Mouse (Mus musculus): ENCODE measurements around the gene Fto.

Fto gene

DNA sequence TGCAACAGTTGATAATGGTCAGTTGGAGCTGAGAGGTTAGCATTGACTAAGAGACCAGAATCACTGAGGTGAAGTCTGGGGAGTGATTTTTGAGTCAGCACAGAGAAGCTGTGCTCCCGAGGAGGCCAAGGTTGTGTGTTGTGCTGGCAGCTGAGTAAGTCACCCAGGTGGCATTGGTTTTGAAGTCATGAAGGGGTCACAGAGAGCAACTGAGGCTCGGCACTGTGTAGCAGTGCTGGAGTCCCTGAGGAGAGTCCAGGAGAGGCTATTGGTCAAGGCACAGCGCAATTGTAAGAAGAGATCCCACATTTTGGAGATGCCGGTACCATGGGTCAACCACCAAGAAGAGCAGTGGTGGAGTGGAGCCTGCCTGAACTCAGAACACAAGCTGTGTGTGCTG, 11.6 kb downstream of the Fto start:
- DNase-seq, result no peak

DNA sequence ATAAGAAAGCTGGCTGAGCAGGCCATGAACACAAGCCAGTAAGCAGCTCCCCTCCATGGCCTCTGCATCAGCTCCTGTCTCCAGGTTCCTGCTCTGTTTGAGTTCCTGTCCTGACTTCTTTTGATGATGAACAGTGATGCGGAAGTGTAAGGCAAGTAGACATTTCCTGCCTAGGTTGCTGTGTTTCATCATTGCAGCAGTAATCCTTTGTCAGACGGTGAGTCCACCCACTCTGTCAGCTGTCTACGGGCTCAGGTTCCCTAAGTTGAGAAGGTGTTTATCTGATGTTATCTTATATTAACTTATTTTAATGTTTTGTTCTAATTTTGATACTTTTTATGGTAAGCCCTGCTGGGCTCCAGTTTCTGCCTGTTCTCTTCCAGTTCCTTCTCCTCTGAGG, 12.7 kb downstream of the Fto start:
- DNase-seq, result no peak

DNA sequence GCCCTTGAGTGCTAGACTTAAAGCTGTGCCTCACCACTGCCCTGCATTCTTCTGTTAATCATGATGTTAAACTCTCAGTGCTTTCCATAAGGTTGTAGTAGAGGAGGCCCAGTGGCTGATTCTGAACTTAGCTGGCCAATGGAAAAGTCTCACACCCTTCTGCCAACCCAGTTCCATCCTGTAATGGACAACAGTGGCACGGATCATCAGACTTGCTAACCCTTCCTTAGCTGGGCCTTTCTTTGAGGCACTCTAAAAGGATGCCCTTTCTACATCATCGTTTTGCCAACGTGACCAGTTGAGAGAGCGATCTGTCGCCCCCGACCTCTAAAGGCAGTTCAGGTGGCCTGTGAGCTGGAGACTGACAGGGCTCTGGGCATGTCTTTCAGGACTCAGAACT, 13.6 kb downstream of the Fto start:
- no peak for DNase-seq

DNA sequence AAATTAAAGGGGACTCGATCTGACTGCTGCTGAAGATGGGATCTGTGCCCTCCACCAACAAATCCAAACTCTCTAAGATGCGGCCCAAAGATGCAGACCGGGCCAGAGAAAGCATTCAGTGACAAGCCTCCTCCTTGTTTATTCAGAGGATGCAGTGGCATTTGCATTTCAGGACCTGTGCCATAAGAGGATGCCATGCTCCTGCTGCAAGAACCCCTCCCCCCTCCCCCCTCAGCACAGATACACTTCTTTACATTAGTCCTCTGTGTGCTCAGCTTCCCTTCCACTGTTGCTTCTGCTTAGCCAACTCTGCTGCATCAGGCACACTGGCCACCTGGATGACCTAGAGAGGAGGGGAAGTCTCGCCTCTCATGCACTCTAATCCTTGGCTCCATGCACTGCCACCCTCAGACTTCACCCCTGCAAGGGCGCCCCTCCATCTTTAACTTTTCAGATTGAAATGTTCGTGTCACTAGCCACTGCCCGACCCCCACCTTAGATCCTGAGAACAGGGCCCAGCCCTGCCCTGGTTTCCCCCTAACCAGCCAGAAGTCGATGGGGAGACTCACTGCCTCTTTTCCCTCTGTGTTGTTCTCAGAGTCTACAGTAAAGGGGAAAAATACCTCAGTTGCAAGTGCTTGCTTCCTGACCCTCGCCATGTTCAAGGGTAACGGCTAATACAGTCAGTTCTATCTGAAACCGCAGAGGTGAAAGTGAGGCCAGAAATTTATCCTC, 14.3 kb downstream of the Fto start:
- DNase-seq, result no peak

DNA sequence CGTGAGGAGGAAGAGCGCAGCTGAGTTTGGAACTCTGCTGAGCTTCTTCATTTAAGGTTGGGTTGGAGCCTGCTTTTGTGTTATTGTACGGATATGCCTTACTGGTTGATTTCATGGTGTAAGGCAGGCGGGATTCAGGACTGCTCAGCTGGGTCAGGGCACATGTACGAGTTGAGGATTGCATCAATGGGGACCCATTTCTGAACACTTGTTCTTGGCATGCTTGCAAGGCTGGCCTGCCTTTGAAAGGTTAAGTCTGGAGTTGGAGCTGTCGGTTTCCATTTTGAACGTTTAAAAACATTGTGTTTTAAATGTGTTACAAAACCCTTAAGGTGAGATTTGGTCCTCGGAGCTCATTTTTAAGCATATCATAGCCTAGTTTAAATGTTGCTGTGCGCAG, 15.7 kb downstream of the Fto start:
- DNase-seq, result no peak

DNA sequence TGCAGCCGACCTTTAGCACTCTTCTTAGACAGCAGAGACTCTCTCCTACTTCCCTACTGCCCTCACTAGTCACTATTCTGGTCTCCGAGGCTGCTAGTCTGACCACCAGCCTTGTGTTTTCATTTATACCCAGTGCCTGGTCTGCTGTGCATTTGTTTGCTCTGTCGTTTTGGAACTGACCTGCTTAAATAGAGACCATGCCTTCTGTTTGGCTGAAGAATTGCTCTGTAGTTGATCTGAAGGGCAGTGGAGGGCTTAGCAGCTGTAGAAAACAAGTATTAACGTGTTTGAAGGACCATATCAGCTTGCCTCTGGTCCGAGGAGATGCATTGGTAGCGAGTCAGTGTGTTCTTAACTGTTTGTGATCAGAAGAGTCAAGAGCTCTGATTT, 16.1 kb downstream of the Fto start:
- DNase-seq, result no peak

DNA sequence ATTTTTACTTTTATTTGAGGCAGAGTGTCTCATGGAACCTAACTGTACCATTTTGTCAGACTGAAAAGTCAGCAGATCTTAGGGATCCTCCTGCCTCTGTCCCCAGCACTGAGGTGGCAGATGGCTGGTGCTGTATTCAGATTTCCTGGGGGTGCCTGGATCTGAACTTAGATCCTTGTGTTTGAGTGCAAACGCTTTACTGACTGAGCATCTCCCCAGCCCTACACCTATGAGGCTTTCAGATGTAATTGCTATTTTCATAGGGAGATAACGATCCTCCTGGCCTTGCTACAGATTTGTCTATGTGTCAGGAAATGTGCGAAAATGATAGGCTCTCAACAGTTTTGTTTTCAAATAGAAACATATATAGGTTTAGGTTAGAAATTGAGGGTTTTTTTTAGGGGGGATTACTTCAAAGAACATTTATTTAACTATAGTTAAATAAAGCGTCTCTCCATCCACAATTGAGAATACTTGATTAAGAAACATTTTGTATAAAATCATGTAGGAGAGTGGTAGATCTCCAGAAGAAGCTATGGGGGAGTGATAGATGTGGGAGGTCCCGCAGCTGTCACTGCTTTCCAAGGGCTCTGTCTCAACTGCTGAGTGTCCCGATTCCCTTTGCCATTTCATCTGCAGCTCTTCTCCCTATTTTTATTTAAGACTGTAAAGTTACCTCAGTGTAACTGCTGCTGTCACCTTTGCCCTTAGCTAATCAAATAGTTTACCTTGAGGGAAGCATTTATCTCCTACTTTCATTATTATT, 25.2 kb downstream of the Fto start:
- no peak for DNase-seq

DNA sequence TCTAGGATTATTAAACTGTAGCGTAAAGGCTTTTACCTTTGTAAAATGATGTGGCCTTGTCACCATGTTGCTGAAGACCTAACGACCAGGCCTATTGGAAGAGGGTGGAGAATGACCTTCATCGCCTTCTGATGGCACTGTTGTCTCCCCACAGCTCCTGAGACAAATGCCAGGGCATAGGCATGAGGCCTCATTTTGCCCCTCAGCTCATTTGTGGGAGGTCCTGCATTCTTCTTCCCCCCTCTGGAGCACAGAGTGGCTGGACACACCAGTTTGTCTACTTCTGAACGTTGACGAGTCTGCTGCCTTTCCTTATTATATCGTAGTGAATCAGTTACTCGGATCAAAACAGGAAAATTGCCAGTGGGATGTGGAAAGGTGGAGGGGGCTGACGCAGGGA, 26.3 kb downstream of the Fto start:
- no peak for DNase-seq

DNA sequence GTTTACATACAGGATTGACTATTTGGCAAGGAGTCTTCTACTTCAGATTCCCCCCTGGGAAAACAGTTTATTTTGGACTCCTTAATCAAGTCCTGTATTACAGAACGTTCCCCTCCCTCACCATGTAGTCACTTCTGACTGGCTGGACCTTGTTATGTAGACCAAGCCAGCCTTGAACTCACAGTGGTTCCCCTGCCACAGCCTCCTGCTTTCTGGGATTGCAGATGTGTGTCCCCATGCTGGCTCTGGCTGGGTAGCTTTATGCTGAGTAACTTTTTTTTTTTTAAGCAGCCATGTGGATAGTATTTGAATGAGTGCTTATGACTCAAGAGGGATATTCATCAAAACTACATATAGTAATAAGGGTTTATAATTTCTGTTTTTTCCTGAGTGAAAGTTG, 27.4 kb downstream of the Fto start:
- no peak for DNase-seq

DNA sequence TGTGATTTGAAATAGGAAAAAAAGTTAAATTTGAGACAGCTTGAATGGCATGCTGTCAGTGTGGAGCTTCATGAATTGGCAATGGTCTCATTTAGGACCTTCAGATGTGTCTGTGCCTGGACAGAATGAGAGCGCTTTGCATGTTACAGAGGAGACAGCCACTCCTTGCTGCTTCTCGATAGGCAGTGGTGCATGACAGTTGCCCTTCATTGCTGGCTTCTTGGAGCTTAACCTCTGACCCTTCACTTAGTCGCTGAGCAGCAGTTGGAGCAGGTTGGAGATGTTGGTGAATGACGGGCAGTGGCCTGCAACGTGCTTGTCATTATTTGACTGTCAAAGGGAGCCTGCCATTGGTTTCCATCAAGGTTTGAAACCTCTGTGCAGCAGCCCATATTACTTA, 28.9 kb downstream of the Fto start:
- DNase-seq, result peak; percentile 33

DNA sequence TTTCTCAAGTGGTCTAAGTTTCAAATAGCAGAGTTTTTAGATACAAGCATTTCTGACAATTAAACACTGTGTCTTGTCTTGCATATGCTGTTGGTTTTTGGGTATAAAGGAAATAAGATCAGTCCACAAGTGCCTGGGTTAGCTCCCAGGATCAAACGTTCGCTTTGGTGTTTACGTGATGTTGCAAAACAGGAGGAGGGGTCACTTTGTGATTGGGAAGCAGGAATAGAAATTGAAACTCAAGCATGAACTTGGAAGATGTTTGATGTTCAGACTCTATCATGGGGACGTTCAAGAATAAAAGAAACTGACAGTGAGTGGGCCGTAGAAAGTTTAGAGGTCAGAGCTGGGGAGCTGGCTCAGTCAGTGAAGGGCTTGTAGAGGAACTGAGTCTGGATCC, 29.5 kb downstream of the Fto start:
- no peak for DNase-seq

DNA sequence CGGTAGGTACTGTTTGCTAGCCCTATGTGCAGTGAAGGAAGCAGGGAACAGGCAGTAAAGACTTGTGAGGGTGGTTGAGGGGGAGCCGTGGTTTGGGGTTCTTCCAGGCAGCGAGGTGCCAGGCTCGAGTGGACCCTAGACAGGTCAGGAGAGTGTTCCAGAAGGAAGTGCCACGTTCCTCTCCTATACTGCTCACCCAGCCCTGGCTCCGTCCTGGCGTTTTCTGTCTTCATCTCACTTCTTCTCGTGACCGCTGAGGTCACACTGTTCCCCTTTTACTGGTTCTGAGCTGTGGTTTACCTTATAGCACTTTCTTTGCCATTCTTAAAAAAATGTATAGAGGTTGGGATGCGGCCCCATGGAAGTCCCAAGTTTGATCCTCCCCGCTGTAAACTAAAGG, 31.3 kb downstream of the Fto start:
- no peak for DNase-seq

DNA sequence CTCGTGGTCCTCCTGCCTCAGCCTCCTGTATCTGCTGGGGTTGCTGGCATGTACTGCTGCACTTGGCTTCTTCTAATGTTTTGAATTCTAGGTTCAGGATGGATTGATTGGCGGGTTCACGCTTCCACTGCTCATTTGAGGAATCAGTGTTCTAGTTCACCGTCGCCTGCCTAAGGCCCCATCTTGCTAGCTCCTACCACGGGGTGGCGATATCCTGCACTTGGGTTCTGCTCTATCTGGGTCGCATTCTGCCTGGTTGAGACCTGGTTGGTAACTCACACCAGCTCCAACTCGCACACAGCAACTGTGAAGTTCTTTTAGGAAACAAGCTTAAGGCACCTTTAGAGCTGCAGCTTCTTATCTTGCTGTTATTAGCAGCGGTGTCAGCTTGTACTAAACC, 33.8 kb downstream of the Fto start:
- DNase-seq, result no peak

DNA sequence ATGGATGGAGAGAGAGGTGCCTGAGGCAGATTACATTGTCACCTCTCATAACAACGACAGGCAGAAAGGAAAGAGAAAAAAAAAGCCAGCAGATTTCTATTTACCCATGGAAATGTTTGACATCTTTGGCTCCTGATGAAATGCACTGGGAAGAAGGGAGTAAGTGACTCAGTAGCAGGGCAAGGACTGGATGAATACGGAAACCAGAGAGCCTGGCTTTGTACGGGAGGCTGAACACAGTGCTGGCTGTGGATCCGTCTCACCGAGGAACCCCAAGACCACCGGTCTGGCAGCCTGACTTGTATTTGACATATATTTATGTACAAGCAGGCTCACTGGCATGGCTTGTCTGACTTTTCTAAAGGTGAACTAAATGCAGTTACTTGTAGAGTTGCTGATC, 34.3 kb downstream of the Fto start:
- no peak for DNase-seq

DNA sequence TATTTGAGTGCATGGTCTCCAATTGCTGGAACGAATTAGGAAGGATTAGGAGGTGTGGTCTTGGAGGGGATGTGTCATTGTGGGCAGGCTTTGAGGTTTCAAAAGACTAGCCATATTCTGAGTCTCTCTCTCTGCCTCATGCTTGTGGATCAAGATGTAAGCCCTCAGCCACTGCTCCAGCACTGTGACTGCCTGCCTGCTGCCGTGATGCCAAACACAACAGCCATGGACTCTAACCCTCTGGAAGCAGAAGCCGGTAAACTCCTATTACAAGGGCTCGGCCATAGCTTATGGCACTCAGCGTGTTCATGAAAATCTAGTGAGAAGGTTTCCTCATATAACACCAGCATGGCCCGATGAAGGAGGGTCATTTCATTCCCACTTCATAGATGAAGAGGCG, 36.5 kb downstream of the Fto start:
- no peak for DNase-seq

DNA sequence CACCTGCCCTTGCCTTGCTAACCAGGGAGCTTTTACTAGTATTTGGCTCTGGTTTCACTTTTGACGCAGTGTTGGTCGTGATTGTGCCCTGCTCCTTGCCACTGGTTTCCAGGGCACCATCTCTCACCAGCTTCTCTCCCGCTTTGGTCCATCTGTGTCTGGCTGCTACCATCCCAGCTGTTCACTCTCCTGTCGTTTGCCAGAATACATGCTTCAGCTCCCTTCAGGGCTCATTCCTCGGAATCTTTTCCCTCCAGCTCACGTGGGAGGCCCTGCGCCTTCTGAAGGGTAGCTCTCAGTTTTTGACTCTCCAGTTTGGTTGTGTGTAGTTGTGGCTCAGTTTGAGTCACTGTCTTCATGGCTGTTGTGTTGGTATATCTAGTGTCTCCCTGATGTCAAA, 37.3 kb downstream of the Fto start:
- DNase-seq, result no peak

DNA sequence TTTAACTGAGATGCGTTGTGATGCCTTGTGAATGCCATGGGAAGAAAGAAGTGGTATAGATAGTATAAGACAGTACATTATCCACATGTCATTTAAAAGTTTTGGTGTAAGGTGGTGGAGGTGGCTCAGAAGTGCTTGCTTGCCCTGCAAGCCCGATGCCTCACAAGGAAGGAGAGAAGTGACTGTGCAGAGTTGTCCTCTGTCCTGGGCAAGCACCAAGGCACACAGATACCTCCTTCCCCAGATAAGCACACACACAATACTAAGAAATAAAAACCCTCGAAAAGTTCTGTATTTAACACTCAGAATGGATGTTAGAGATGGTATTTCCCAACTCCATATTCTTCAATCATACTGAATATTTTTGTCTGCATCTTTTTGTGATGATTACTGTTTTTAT, 39.3 kb downstream of the Fto start:
- DNase-seq, result no peak

DNA sequence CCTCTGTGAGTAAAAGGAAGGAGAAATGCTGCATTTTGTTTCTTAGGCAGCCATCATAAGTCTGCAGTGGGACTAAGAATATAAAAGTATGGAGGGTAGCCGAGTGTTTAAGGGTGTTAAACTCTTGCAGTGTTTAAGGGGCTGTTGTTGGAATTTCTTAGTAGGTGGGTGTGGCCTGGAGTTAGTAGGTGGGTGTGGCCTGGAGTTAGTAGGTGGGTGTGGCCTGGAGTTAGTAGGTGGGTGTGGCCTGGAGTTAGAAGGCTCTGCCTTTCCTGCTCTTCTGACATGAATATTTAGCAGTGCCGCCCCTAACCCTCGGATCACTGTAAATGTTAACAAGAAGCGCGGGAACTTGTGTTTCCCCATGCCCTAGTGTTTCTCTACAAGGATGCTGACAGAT, 39.7 kb downstream of the Fto start:
- no peak for DNase-seq

DNA sequence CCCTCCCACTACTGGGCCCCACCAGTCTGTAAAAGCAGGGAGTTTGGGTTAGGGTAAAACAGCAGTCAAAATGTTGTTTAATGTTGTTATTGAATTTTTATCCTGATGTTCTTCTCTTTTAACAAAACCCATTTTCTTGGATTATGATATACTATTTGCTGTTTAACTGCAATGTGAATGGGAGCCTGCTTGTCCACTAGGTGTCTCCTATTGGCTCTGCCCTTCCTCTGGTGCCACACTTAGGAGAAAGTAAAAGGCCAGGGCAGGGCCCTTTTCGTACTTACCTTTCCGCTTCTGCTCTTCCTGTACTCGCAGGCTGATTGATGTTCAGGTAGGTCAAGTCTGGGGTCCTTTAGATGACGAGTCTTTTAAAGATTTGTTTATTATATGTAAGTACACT, 40.6 kb downstream of the Fto start:
- no peak for DNase-seq

DNA sequence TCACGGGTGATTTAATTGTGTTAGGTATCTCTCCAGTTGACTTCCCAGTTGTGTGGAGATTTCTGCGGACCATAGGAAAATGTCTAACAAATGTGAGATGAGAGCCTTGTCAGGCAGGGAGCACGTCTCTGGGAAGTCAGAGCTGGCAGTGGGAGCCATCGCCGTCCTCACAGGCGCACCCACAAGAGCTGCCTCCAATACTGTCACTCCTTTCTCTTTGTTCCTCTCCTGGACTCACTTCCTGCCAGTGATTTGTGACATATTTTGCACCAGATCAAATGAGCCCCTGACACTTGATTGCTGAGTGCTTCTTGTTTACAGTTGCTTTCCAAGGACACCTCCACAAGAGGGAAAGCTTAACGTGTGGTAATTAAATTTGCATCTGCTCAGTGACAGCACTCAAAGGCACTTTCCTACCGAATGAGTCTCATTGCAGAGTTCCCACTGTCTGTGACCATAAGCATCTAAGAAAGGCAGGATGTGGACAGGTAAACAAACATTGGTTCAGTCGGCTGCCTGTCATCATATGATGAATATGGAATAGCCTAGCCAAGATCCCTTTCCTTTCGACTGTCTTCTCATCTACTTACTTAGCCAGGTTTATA, 42.1 kb downstream of the Fto start:
- no peak for DNase-seq

DNA sequence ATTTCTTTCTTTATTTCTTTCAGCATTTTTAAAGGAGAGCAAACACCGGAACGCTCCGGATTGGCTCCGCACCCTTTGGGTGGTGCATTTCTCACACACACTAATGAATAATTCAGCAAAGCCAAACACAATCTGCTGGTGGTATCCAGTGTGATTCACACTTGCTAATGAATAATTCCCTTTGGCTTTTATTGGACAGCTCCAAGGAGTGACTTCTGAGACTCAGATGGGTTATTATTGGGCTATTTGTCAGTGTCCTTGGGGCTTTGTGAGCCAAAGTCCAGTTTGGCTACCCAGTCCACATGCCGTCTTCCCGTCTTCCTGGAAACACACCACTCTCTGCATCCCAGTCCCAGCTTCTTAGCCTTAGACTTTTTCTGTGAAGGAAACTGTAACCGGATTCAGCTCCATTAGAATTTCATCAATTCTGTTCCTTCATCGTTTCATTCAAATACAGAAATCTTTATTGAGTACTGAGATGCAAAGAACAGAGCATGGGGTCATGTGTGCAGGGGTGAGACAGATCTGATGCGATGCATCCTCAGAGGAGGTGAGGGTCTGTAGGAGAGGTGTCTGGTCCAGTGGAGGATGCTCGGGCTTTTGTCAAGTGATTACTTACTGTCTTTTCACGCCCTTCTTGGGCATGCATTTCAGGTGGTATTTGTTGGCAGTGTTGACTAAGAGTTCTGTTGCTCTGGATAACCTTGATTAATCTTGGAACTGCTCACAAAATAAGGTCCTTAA, 42.8 kb downstream of the Fto start:
- DNase-seq, result no peak

DNA sequence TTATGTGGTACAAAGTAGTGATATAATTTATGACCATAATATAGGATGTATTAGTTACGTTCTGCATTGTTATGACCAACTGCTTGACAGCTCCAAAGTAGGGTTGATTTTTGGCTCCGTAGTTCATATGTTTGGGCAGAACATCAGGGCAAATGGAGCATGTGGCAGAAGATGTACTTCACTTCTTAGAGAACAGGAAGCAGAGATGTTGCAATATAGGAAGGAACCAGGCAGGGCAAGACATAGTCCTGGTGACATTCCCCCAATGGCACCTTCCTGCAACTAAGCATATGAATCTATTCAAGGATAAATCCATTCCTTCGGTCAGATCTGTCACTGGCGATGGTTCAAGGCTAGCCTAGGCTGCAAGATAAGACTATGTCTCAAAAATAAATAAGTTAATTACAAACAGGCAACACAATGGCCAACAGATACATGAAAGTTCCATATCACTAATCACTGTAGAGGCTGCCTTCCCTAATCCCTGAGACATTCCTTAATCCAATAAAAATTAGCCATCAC, 44.2 kb downstream of the Fto start:
- no peak for DNase-seq

DNA sequence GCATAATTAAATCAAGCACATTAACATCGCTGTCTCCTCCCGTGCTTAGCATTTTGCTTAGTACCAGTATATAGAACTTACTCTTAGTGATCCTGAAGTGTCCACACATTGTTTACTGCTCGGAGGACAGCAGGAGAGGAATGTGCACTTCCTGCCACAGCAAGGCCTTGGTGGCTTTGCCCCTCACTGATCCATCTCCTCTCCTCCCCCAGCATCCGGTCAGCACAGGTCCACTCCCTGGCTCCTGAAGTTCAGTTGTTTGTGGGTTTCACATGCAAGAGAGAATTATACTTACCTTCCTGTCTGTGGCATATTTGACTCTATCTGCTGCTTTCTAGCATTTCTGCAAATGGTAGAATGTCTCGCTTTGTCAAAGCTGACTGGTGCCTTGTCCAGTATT, 44.7 kb downstream of the Fto start:
- DNase-seq, result no peak

DNA sequence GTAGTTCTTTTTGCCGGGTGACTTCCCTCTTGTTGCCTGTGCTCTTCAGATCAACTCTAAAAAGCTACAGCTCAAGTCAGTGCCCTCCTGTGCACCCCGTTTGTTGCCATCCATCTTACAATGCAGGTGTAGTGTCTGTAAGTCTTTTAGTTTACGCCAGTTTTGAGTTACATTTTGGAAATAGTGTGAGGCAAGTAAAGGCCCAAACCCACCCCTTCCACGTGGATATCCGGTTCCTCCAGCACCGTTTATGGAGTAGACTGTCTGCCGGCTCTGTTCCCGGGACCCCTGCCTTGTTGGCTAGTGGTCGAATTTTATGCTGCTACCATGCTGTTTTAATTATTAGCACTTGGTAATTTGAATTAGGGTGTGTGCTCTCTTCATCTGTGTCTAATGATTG, 46.2 kb downstream of the Fto start:
- no peak for DNase-seq

All from kidney, postnatal 14 days (tissue).